Mouse (Mus musculus): ENCODE data around the gene Gzf1. TPM values are rescaled to one million over a fixed set of nuclear protein-coding genes. Genes with fewer than 3 reads are reported as not detected.
A peak's percentile ranks its signal among the peaks of the same experiment; 100 is the strongest.

The Gzf1 gene
- polyA plus RNA-seq (2015; fragmentation: Nextera tagmentation; extraction: Ambion mirVana), result 20.1 and 20.7 TPM in 2 replicates

DNA sequence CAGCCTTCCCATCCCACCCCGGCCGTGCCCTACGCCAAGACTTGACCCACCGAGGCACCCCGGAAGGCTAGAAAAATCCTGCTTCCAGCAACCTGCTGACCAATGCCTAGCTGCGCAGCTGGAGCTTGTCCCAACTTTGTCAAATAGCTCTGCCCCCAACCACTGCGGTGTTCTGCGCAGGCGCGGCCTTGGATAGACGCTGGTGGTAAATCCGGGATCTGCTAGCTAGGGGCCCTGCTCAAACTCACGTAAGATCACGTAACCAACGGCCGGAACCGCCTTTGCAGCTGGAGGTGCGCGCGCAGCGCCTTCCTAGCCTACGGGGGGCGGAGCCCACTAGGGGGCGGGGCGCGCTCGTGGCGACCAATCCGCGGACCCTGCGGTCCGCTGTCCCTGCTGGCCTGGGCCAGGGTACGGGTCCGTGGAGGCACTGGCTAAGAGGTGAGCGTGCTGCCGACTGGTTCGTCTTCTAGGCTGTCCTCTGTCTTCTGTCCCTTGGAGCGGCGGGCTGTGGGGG is at the start of gene Gzf1:
Gene Gzf1, plus strand, starts transcription at position 249 of the 517 bp plus-strand sequence.
- no peaks in the 10 kb centered on the region for H3K9me3 ChIP-seq
- WGBS, result under 1% methylated on average over 39 of the region's 39 CpGs
- ATAC-seq (ENCODE audit: insufficient number of reproducible peaks, low FRiP score, low TSS enrichment, low read depth), result peak; percentile 94
- H3K27me3 ChIP-seq, result no peaks in the 10 kb centered on the region
- H3K27ac ChIP-seq, result peak within 1 kb of the TSS; percentile 91
- H3K4me2 ChIP-seq, result peak within 1 kb of the TSS; percentile 84
- peak within 1 kb of the TSS; percentile 76 for H3K4me3 ChIP-seq
- peak within 1 kb of the TSS; percentile 78 for H3K9ac ChIP-seq
- peaks cover 35% of the 10 kb centered on the region for H3K4me1 ChIP-seq
- H3K36me3 ChIP-seq, result peaks cover 35% of the 10 kb centered on the region

GRCm38 (mm10) chr2:148631602-148632001 is 49.2 kb upstream of the Gzf1 start:
- ATAC-seq (ENCODE audit: insufficient number of reproducible peaks, low FRiP score, low TSS enrichment, low read depth), result peak; percentile 75
- H3K27ac ChIP-seq, result peak overlapping the region; percentile 71; the same call in 1 of the 2 replicates
- 80% methylated on average over 3 of the region's 3 CpGs for WGBS

DNA sequence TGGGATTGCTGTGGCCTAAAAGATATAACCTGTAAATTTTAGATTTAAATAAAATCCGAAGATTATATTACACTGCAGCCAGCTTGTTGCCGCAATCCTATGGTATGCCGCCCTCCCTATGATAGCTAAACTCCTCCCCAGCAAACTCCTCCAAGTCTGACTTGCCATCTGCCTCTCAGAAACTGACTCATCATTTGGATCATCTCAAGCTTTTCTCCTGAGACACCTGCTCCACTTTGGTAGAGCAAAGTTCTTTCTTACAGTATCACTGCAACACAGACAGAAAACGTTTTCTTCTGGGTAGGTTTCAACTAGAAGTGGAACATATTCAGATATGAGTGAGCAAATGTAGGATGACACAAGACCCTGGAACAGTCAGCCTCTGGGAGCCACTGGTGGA is 46.4 kb upstream of the Gzf1 start:
- no peak overlapping the region for H3K4me3 ChIP-seq
- no peak overlapping the region for H3K27ac ChIP-seq
- H3K4me1 ChIP-seq, result no peaks in the 10 kb centered on the region
- 79% methylated on average over 4 of the region's 4 CpGs for WGBS
- ATAC-seq (ENCODE audit: insufficient number of reproducible peaks, low FRiP score, low TSS enrichment, low read depth), result no peak
- no peaks in the 10 kb centered on the region for H3K9me3 ChIP-seq
- H3K4me2 ChIP-seq, result no peak overlapping the region
- no peak overlapping the region for H3K9ac ChIP-seq
- H3K27me3 ChIP-seq, result no peaks in the 10 kb centered on the region
- no peaks in the 10 kb centered on the region for H3K36me3 ChIP-seq

More at GRCm38 (mm10) chr2:148631602-148632001, 49.2 kb upstream of the Gzf1 start:
- Histone ChIP-seq H3K4me1 (no peaks in the 10 kb centered on the region), H3K4me3 (no peak overlapping the region), H3K9me3 (no peaks in the 10 kb centered on the region), H3K9ac (no peak overlapping the region), H3K27me3 (no peaks in the 10 kb centered on the region), H3K4me2 (no peak overlapping the region), H3K36me3 (no peaks in the 10 kb centered on the region)

GRCm38 (mm10) chr2:148642610-148643370 is 38.0 kb upstream of the Gzf1 start:
- no peaks in the 10 kb centered on the region for H3K4me1 ChIP-seq
- no peaks in the 10 kb centered on the region for H3K36me3 ChIP-seq
- H3K27ac ChIP-seq, result no peak overlapping the region
- H3K9me3 ChIP-seq, result no peaks in the 10 kb centered on the region; the same call in 1 of the 2 replicates
- 33% methylated on average over 1 of the region's 1 CpGs for WGBS
- H3K27me3 ChIP-seq, result no peaks in the 10 kb centered on the region
- no peak overlapping the region for H3K4me3 ChIP-seq
- H3K9ac ChIP-seq, result no peak overlapping the region
- H3K4me2 ChIP-seq, result no peak overlapping the region
- ATAC-seq (ENCODE audit: insufficient number of reproducible peaks, low FRiP score, low TSS enrichment, low read depth), result no peak

- no peaks in the 10 kb centered on the region for H3K4me1 ChIP-seq
- 78% methylated on average over 6 of the region's 6 CpGs for WGBS
- H3K36me3 ChIP-seq, result no peaks in the 10 kb centered on the region
- no peak for ATAC-seq (ENCODE audit: insufficient number of reproducible peaks, low FRiP score, low TSS enrichment, low read depth)
- no peaks in the 10 kb centered on the region; the same call in 1 of the 2 replicates for H3K9me3 ChIP-seq
- H3K9ac ChIP-seq, result no peak overlapping the region
- no peak overlapping the region for H3K4me2 ChIP-seq
- no peaks in the 10 kb centered on the region for H3K27me3 ChIP-seq
- no peak overlapping the region for H3K4me3 ChIP-seq
- no peak overlapping the region for H3K27ac ChIP-seq
Measured at GRCm38 (mm10) chr2:148644421-148645000, 36.3 kb upstream of the Gzf1 start.

GRCm38 (mm10) chr2:148650587-148651357 is 30.1 kb upstream of the Gzf1 start:
- H3K9me3 ChIP-seq, result no peaks in the 10 kb centered on the region
- no peak overlapping the region for H3K4me2 ChIP-seq
- H3K9ac ChIP-seq, result no peak overlapping the region
- H3K4me1 ChIP-seq, result no peaks in the 10 kb centered on the region
- no peak overlapping the region for H3K4me3 ChIP-seq
- WGBS, result 55% methylated on average over 3 of the region's 3 CpGs
- ATAC-seq (ENCODE audit: insufficient number of reproducible peaks, low FRiP score, low TSS enrichment, low read depth), result no peak
- H3K36me3 ChIP-seq, result no peaks in the 10 kb centered on the region
- no peaks in the 10 kb centered on the region for H3K27me3 ChIP-seq
- H3K27ac ChIP-seq, result no peak overlapping the region

DNA sequence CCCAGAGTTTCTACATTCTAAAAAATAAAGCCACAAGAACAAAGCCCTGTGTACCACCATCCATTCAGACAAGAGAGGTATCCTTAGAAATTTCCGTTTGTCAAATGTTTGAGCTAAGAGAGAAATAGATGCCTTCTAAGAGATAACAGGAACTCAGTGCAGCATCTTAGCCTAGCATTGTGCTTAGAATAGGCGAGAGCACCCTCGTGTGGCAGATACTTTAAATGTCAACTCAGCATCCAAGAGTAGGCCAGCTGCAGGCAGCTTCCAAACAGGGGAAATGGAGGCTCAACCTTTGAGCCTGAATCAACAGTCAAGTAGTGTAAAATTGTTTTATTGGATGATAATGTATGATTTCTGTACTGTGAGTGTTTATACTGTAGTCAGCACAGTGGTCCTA is 25.9 kb upstream of the Gzf1 start:
- Histone ChIP-seq H3K4me2 (no peak overlapping the region), H3K9me3 (no peaks in the 10 kb centered on the region), H3K27me3 (no peaks in the 10 kb centered on the region), H3K4me3 (no peak overlapping the region), H3K9ac (no peak overlapping the region), H3K27ac (no peak overlapping the region), H3K36me3 (no peaks in the 10 kb centered on the region), H3K4me1 (no peaks in the 10 kb centered on the region)
- 5% methylated on average over 3 of the region's 3 CpGs for WGBS
- ATAC-seq (ENCODE audit: insufficient number of reproducible peaks, low FRiP score, low TSS enrichment, low read depth), result no peak

GRCm38 (mm10) chr2:148663458-148663857 is 17.4 kb upstream of the Gzf1 start:
- no peak overlapping the region for H3K4me2 ChIP-seq
- no peaks in the 10 kb centered on the region for H3K4me1 ChIP-seq
- 98% methylated on average over 1 of the region's 1 CpGs for WGBS
- no peaks in the 10 kb centered on the region for H3K9me3 ChIP-seq
- no peak overlapping the region for H3K9ac ChIP-seq
- ATAC-seq (ENCODE audit: insufficient number of reproducible peaks, low FRiP score, low TSS enrichment, low read depth), result no peak
- no peak overlapping the region for H3K27ac ChIP-seq
- no peaks in the 10 kb centered on the region for H3K27me3 ChIP-seq
- H3K4me3 ChIP-seq, result no peak overlapping the region
- H3K36me3 ChIP-seq, result no peaks in the 10 kb centered on the region

DNA sequence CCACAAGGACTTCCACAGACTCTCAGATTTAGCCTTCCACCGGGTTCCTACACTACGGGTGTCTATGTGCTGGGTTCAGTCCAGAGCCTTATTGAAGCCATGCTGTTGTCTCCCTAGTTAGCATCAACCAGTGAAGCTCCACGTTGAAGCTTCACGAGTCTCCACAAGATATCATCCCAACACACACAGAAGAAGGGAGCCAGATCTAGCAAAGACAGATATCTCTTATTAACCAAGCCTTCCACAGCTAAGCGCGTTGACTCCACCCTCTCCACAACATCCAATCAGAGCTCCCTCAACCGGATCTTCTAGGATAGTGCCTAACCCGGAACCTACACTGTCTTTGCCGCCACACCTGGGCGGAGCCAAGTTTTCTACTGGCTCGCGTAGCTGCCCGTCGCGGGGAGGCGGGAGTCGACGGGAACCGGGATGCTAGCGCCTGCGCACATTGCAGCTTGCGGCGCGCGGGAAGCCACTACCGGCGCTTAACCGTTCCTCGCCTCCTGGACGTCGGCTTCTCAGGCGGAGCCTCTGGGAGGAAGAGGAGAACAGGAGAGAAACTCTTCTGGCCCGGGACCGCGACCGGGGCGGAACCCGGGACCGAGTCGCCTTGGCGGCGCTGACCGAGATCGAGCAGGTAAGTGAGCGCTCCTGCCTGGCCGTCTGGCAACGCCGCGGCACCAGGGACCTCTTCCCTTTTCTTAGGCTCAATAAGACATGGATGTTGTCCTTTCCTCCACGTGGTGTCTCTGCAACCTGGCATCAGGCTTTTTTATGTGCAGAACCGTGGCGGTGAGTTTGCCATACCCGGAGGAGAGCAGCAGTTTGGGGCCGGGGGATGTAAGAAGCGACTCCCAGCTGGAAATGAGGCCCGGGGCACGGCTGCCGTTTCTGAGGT is 8.4 kb upstream of the Gzf1 start, which contains the start of gene Nxt1:
Gene Nxt1, plus strand, starts transcription at position 403 of the 898 bp plus-strand sequence.
- Histone ChIP-seq H3K27ac (peak within 1 kb of the TSS; percentile 58), H3K36me3 (peaks cover 19% of the 10 kb centered on the region), H3K27me3 (no peaks in the 10 kb centered on the region), H3K9me3 (no peaks in the 10 kb centered on the region), H3K4me3 (peak within 1 kb of the TSS; percentile 68), H3K4me1 (peaks cover 15% of the 10 kb centered on the region), H3K4me2 (peak within 1 kb of the TSS; percentile 72), H3K9ac (peak within 1 kb of the TSS; percentile 73)
- WGBS, result under 1% methylated on average over 58 of the region's 58 CpGs
- ATAC-seq (ENCODE audit: insufficient number of reproducible peaks, low FRiP score, low TSS enrichment, low read depth), result peak; percentile 100

DNA sequence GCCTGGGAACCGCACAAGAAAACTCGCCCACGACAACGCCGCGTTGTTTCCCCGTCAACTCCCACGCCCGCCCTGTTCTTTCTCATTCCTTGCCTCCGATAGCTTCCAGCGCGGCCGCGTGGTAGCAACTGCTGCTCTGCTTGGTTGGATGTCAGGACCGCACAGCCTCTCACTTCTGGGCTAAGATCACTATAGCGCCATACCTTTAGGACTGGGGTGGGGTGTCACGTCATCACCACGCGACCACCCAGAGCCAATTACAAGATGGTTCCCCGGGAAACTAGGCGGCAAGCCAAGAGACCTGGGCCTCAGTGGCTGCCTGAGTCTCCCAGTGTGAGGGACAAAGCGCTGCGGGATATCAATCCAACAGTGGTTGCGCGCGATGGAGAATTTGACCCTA is 3.0 kb upstream of the Gzf1 start:
- Histone ChIP-seq H3K4me3 (peak overlapping the region; percentile 38), H3K9ac (no peak overlapping the region), H3K36me3 (peaks cover 19% of the 10 kb centered on the region), H3K9me3 (no peaks in the 10 kb centered on the region), H3K4me2 (peak overlapping the region; percentile 39), H3K27me3 (no peaks in the 10 kb centered on the region), H3K4me1 (peaks cover 43% of the 10 kb centered on the region), H3K27ac (peak overlapping the region; percentile 75)
- WGBS, result 11% methylated on average over 26 of the region's 26 CpGs
- no peak for ATAC-seq (ENCODE audit: insufficient number of reproducible peaks, low FRiP score, low TSS enrichment, low read depth)

DNA sequence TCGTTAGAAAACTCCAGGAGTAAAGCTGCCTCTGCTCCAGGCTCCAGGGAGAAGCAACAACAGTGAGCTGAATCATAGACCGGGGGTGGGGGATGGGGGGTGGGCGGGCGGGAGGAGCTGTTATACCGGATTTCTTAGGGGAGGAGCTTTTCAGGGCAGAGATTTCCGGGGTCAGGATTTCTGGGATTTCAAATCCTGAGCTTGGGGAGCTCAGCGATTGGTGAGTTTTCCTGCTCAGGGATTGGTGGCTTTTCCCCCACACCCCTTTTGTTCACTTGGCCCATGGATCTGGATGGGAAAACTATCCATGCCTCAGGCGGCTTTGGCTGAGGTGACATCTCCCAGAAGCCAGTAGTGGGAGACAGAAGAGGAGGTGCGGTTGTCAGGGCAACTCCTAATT is 1.5 kb upstream of the Gzf1 start:
- Histone ChIP-seq H3K36me3 (peaks cover 31% of the 10 kb centered on the region), H3K4me3 (peak overlapping the region; percentile 11; the same call in 1 of the 2 replicates), H3K9me3 (no peaks in the 10 kb centered on the region), H3K27ac (peak overlapping the region; percentile 87), H3K4me2 (peak overlapping the region; percentile 36; the same call in 1 of the 2 replicates), H3K4me1 (peaks cover 35% of the 10 kb centered on the region), H3K9ac (no peak overlapping the region), H3K27me3 (no peaks in the 10 kb centered on the region)
- ATAC-seq (ENCODE audit: insufficient number of reproducible peaks, low FRiP score, low TSS enrichment, low read depth), result peak; percentile 45; the same call in 1 of the 2 replicates
- 5% methylated on average over 9 of the region's 9 CpGs for WGBS

Data from limb, embryonic 15.5 days (tissue).